Mouse (Mus musculus) MEL (cell line): Measurements from ENCODE around the gene Kctd2. TPM values are rescaled to one million over a fixed set of nuclear protein-coding genes. Genes with fewer than 3 reads are reported as not detected.

ENCODE experiments used
- DNase-seq: peaks from one replicate; pipeline ENCODE4 v3.0.0; 2011; ENCODE audit warnings: low read depth, low spot score
- H3K27ac ChIP-seq: 2 replicates; pipeline ENCODE4 v1.5.1; 2012; ENCODE audit warnings: low read depth, mild to moderate bottlenecking, control low read depth, low read length, moderate library complexity; ENCODE audit not compliant: control insufficient read depth
- H3K27me3 ChIP-seq, 2 experiments: fragments of 150-350 bp in 1 of 2; sonication (generic) in 1 of 2; 2 replicates each; pipeline ENCODE4 v1.6.1; 2012; ENCODE audit warnings: low read length in 2 of 2, mild to moderate bottlenecking in 2 of 2, improper control_type of control experiment in 1 of 2, moderate library complexity in 1 of 2; ENCODE audit not compliant: insufficient read depth in 2 of 2, control insufficient read depth in 1 of 2
- H3K36me3 ChIP-seq, 2 experiments: 2 replicates each; pipeline ENCODE4 v1.6.1; 2012 to 2014; ENCODE audit warnings: low read length in 2 of 2, improper control_type of control experiment in 1 of 2, inconsistent platforms in 1 of 2, mild to moderate bottlenecking in 1 of 2; ENCODE audit not compliant: insufficient read depth in 2 of 2, control insufficient read depth in 1 of 2
- H3K4me1 ChIP-seq, 2 experiments: fragments of 150-350 bp in 1 of 2; sonication (generic) in 1 of 2; 2 replicates each; pipeline ENCODE4 v1.6.1; 2012; ENCODE audit warnings: low read length in 2 of 2, improper control_type of control experiment in 1 of 2, mild to moderate bottlenecking in 1 of 2; ENCODE audit not compliant: insufficient read depth in 2 of 2, control insufficient read depth in 1 of 2
- H3K4me3 ChIP-seq, 2 experiments: fragments of 150-350 bp in 1 of 2; sonication (generic) in 1 of 2; 2 replicates each; pipeline ENCODE4 v1.5.1; 2012; ENCODE audit warnings: low read depth in 2 of 2, low read length in 2 of 2, mild to moderate bottlenecking in 2 of 2, moderate library complexity in 2 of 2, control low read depth in 1 of 2, improper control_type of control experiment in 1 of 2; ENCODE audit not compliant: control insufficient read depth in 1 of 2, insufficient read depth in 1 of 2
- H3K79me2 ChIP-seq: 2 replicates; pipeline ENCODE4 v1.6.1; 2012; ENCODE audit warnings: mild to moderate bottlenecking, low read length, moderate library complexity; ENCODE audit not compliant: control insufficient read depth, poor library complexity, insufficient read depth
- H3K9ac ChIP-seq: 2 replicates; pipeline ENCODE4 v1.6.1; 2012; ENCODE audit warnings: low read depth, mild to moderate bottlenecking, control low read depth, low read length, moderate library complexity; ENCODE audit not compliant: control insufficient read depth, poor library complexity, severe bottlenecking
- H3K9me3 ChIP-seq: fragments of 150-350 bp; sonication (generic); replicated peaks from 2 replicates; pipeline ENCODE4 v1.6.1; 2012; ENCODE audit warnings: mild to moderate bottlenecking, low read length, improper control_type of control experiment, moderate library complexity; ENCODE audit not compliant: insufficient read depth
- ELF1 ChIP-seq: IDR thresholded peaks from 2 replicates; pipeline ENCODE4 v1.6.1; 2014; ENCODE audit warnings: low read depth, mild to moderate bottlenecking, inconsistent platforms, low read length, improper control_type of control experiment, moderate library complexity
- EP300 ChIP-seq, 2 experiments: IDR thresholded peaks; 2 replicates each; pipeline ENCODE4 v1.6.1; 2011; ENCODE audit warnings: improper control_type of control experiment in 2 of 2, low read length in 2 of 2, low read depth in 1 of 2, mild to moderate bottlenecking in 1 of 2
- JUND ChIP-seq: IDR thresholded peaks from 2 replicates; pipeline ENCODE4 v1.6.1; 2011; ENCODE audit warnings: low read depth, mild to moderate bottlenecking, improper control_type of control experiment, low read length
- MAFK ChIP-seq: IDR thresholded peaks from 2 replicates; pipeline ENCODE4 v1.6.1; 2011; ENCODE audit warnings: low read depth, mild to moderate bottlenecking, low read length, improper control_type of control experiment, borderline replicate concordance
- MAZ ChIP-seq: IDR thresholded peaks from 2 replicates; pipeline ENCODE4 v1.6.1; 2012; ENCODE audit warnings: low read depth, mild to moderate bottlenecking, inconsistent platforms, low read length, improper control_type of control experiment
- MYC ChIP-seq: IDR thresholded peaks from 2 replicates; pipeline ENCODE4 v1.6.1; 2011; ENCODE audit warnings: low read depth, mild to moderate bottlenecking, low read length, improper control_type of control experiment, moderate library complexity
- NELFE ChIP-seq: IDR thresholded peaks from 2 replicates; pipeline ENCODE4 v1.6.1; 2011; ENCODE audit warnings: low read depth, low read length, improper control_type of control experiment
- POLR2A ChIP-seq, 2 experiments: IDR thresholded peaks; 2 replicates each; pipeline ENCODE4 v1.6.1; 2011 to 2012; ENCODE audit warnings: low read length in 2 of 2, mild to moderate bottlenecking in 2 of 2, control low read depth in 1 of 2, improper control_type of control experiment in 1 of 2, low read depth in 1 of 2, moderate library complexity in 1 of 2; ENCODE audit not compliant: control insufficient read depth in 1 of 2, insufficient read depth in 1 of 2, poor library complexity in 1 of 2
- POLR2AphosphoS5 ChIP-seq: IDR thresholded peaks from 2 replicates; pipeline ENCODE4 v1.6.1; 2012; ENCODE audit warnings: low read depth, borderline replicate concordance, mild to moderate bottlenecking, inconsistent platforms, low read length, moderate library complexity, mixed read lengths
- RCOR1 ChIP-seq: IDR thresholded peaks from 2 replicates; pipeline ENCODE4 v1.6.1; 2012; ENCODE audit warnings: low read depth, mild to moderate bottlenecking, inconsistent platforms, low read length, improper control_type of control experiment
- SMC3 ChIP-seq: IDR thresholded peaks from 2 replicates; pipeline ENCODE4 v1.6.1; 2011; ENCODE audit warnings: low read depth, low read length, improper control_type of control experiment
- TCF12 ChIP-seq: IDR thresholded peaks from 2 replicates; pipeline ENCODE4 v1.6.1; 2014; ENCODE audit warnings: low read depth, mild to moderate bottlenecking, inconsistent platforms, low read length, improper control_type of control experiment, moderate library complexity
- UBTF ChIP-seq: IDR thresholded peaks from 2 replicates; pipeline ENCODE4 v1.6.1; 2012; ENCODE audit warnings: low read depth, mild to moderate bottlenecking, inconsistent platforms, low read length, improper control_type of control experiment, moderate library complexity, borderline replicate concordance; ENCODE audit not compliant: insufficient read depth
- USF2 ChIP-seq, 2 experiments: IDR thresholded peaks; 2 replicates each; pipeline ENCODE4 v1.6.1; 2011 to 2012; ENCODE audit warnings: improper control_type of control experiment in 2 of 2, low read length in 2 of 2, borderline replicate concordance in 1 of 2, inconsistent platforms in 1 of 2, low read depth in 1 of 2, mild to moderate bottlenecking in 1 of 2; ENCODE audit not compliant: insufficient read depth in 1 of 2
- ZKSCAN1 ChIP-seq: IDR thresholded peaks from 2 replicates; pipeline ENCODE4 v1.6.1; 2012; ENCODE audit warnings: low read depth, mild to moderate bottlenecking, inconsistent platforms, low read length, improper control_type of control experiment, moderate library complexity
- ZMIZ1 ChIP-seq: IDR thresholded peaks from 2 replicates; pipeline ENCODE4 v1.6.1; 2012; ENCODE audit warnings: low read depth, mild to moderate bottlenecking, inconsistent platforms, low read length, improper control_type of control experiment, moderate library complexity
- polyA plus RNA-seq, 2 experiments: library from polyadenylated mRNA; stranded (reverse) in 1 of 2; unstranded in 1 of 2; fragments of >175 nt in 1 of 2; fragments of >200 nt in 1 of 2; gene quantifications; 2 replicates each; pipeline versions ENCODE4 v1.2.1 to v1.2.4; 2012; ENCODE audit warnings: low replicate concordance in 2 of 2, low read depth in 1 of 2; ENCODE audit not compliant: insufficient read length in 2 of 2, insufficient read depth in 1 of 2, missing spikeins in 1 of 2
- total RNA-seq: library from RNA; depleted of rRNA; stranded (reverse); fragments of 300-350 nt; gene quantifications from 2 replicates; pipeline ENCODE4 v1.2.3, GENCODE M21; 2012

Gene Kctd2
- total and polyA plus RNA-seq, 3 experiments = 13.2 to 20.6 TPM; not detected in 1

GRCm38 (mm10) chr11:115393721-115394325 lies 26.1 kb upstream of the Kctd2 start:
- TF ChIP-seq SMC3 (no peak), RCOR1 (no peak), MAFK (no peak), ZMIZ1 (no peak), EP300 (IDR thresholded peaks at IDR 0.05; ENCODE audit: low read depth in 1 of 2, low read length in 2 of 2) (no peak), ZKSCAN1 (no peak), ELF1 (no peak), NELFE (no peak), USF2 (IDR thresholded peaks at IDR 0.05; ENCODE audit: borderline replicate concordance in 1 of 2, insufficient read depth in 1 of 2, low read depth in 1 of 2, low read length in 2 of 2) (no peak), POLR2AphosphoS5 (no peak)
- Histone ChIP-seq H3K4me3 (no peak overlapping the region), H3K79me2 (no peaks in the 10 kb centered on the region), H3K9me3 (no peaks in the 10 kb centered on the region), H3K36me3 (no peaks in the 10 kb centered on the region), H3K4me1 (no peaks in the 10 kb centered on the region), H3K27ac (no peak overlapping the region), H3K27me3 (no peaks in the 10 kb centered on the region; a peak in 1 of 4 replicates), H3K9ac (no peak overlapping the region)
- no peak for DNase-seq

- H3K79me2 ChIP-seq = no peaks in the 10 kb centered on the region
- H3K27me3 ChIP-seq = no peaks in the 10 kb centered on the region; a peak in 1 of 4 replicates
- no peak overlapping the region for H3K9ac ChIP-seq
- H3K27ac ChIP-seq = no peak overlapping the region
- no peak overlapping the region for H3K4me3 ChIP-seq
- peaks cover 0 to 11% of the 10 kb centered on the region in 2 experiments; a peak in 1 of 4 replicates for H3K4me1 ChIP-seq
- H3K36me3 ChIP-seq = peaks cover 0 to 4% of the 10 kb centered on the region in 2 experiments; a peak in 1 of 4 replicates
- no peaks in the 10 kb centered on the region for H3K9me3 ChIP-seq
- DNase-seq = no peak
- TF ChIP-seq POLR2A (IDR thresholded peaks at IDR 0.05; ENCODE audit: control insufficient read depth in 1 of 2, insufficient read depth in 1 of 2, low read depth in 1 of 2, low read length in 2 of 2, poor library complexity in 1 of 2) (no peak), UBTF (no peak), MYC (no peak), ZMIZ1 (no peak), SMC3 (no peak), POLR2AphosphoS5 (no peak), ELF1 (no peak), TCF12 (no peak), MAZ (no peak), JUND (no peak)
These were observed 21.8 kb upstream of the Kctd2 start for GRCm38 (mm10) chr11:115398085-115398484.
